Mouse (Mus musculus): ENCODE data around the gene Bcl6b. TPM values are rescaled to one million over a fixed set of nuclear protein-coding genes. Genes with fewer than 3 reads are reported as not detected.

The Bcl6b gene
- total RNA-seq, 2 experiments from 2014 or later = 54.7 to 55.5 TPM

DNA sequence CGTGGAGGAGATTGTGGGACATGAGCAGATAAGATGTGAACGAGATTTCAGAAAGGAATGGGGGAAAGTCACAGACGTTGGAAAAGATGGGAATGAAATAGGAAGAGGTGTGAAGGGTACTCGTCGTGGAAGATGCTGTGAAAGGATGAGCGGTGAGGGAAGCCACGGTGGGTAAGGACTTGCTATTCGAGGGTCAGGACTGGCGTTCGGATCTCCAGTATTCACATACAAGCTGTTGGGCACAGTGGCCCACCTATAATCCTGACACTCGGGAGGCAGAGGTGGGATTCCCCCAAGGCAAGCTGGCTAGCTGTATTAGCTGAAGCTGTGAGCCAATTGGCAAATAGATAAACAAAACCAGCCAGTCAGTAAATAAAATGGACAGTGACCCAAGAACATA lies 50.8 kb downstream of the Bcl6b start:
- intact Hi-C loops (cut with DNase I) = loop anchor here (1.0 kb wide), 1 partner anchor 104 kb away; no protein-coding TSS in a partner anchor
- no peak for DNase-seq

DNA sequence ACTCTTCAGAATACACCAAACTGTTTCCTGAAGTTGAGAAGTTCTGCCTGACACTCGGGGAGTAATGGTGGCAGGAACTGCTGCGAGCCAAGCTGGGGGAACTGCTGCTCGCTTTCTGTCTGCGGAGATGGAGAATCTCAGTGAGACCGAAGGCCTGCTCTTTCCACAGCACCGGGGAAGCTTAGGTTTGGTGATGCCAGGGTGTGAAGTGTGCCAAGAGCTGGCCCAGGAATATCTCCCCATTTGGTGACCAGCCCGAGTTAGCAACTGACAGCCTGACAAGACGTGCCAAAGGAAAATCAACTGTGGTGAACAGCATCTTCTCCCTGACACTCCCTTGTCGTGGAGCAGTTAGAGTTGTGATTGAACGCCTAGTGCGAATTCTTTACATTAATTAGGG lies 51.3 kb downstream of the Bcl6b start:
- DNase-seq = no peak
- intact Hi-C loops (cut with DNase I) = no loop called here

DNA sequence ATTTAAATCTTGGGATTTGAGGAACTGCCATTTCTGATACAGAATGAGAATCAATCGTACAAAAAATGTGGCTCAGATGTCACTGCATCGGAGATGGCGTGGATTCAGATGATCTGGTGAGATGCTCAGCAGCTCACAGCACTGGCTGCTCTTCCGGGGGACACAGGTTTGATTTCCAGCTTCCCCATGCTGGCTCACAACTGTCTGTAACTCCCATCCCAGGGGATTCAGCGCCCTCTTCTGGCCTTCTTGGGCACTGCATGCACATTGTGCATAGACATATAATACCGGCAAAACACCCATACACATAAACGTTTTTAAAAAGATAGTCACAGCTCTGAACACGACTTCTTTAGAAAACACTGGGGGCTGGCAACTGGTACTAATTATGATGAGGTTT lies 52.0 kb downstream of the Bcl6b start:
- peak in 1 of 2 experiments; percentile 11 for DNase-seq
- intact Hi-C loops (cut with DNase I) = no loop called here

DNA sequence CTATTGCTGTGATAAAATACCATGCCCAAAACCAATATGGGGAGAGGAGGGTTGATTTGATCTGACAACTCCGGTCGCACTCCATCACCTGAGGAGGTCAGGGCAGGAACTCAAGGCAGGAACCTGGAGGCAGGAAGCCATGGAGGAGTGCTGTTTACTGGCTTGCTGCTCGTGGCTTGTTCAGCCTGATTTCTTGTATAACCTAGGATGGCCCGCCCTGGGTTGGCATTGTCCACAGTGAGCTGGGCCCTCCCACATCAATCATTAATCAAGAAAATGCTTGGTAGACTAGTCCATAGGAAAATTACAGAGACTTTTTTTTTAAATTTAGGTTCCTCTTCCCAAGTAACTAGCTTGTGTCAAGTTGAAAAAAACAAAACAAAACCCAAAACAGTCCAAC lies 55.1 kb downstream of the Bcl6b start:
- intact Hi-C loops (cut with DNase I) = loop anchor here (5.0 kb wide), 1 partner anchor 38 kb away; the partner anchor contains the start of gene Slc16a11

More for the DNA sequence above, 55.1 kb downstream of the Bcl6b start:
- DNase-seq = no peak

Small RNA genes within 50 kb of the gene (microRNA-seq; reads per million reads assigned to microRNA genes)
- 2,109 to 5,046 reads per million in 2 experiments for gene Mir195a
- 0 reads per million in 2 experiments for gene Mir497
- gene Mir497b = 0 reads per million in 2 experiments

Other genes starting within 250 kb of the Bcl6b start
- gene Ctdnep1, start 248.6 kb downstream of the Bcl6b start, total RNA-seq (2021) = 100 to 1,000 TPM; 144 to 159 TPM
- gene Elp5, start 247.3 kb downstream of the Bcl6b start, total RNA-seq (2021) = 10 to 100 TPM; 60.7 to 64.6 TPM
- 100 to 1,000 TPM; 275 to 295 TPM for gene Gabarap, start 238.7 kb downstream of the Bcl6b start, total RNA-seq (2021)
- 10 to 100 TPM; 23.1 to 27.7 TPM for gene Phf23, start 234.0 kb downstream of the Bcl6b start, total RNA-seq (2021)
- gene Dvl2, start 229.2 kb downstream of the Bcl6b start, total RNA-seq (2021) = 10 to 100 TPM in 1 of 2 experiments, 1 to 10 TPM in 1; 8.6 to 11.8 TPM
- gene Acadvl, start 214.4 kb downstream of the Bcl6b start, total RNA-seq (2021) = 1,000 to 10,000 TPM; 1,260 to 1,282 TPM
- gene Dlg4, start 212.9 kb downstream of the Bcl6b start, total RNA-seq (2021) = 10 to 100 TPM; 11.5 to 12.0 TPM
- gene Asgr1, start 175.7 kb downstream of the Bcl6b start, total RNA-seq (2021) = under 1 TPM in 1 of 2 experiments, not detected in 1; 0.22 TPM
- gene Asgr2, start 137.2 kb downstream of the Bcl6b start, total RNA-seq (2021) = not detected
- gene Mgl2, start 99.5 kb downstream of the Bcl6b start, total RNA-seq (2021) = 1 to 10 TPM in 1 of 2 experiments, under 1 TPM in 1; 0.69 to 1.0 TPM
- gene Clec10a, start 73.6 kb downstream of the Bcl6b start, total RNA-seq (2021) = 1 to 10 TPM in 1 of 2 experiments, under 1 TPM in 1; 0.82 to 1.0 TPM
- under 1 TPM; 0.20 to 0.91 TPM for gene Slc16a11, start 17.0 kb downstream of the Bcl6b start, total RNA-seq (2021)
- 1 to 10 TPM; 5.2 to 6.8 TPM for gene Slc16a13, start 8.7 kb downstream of the Bcl6b start, total RNA-seq (2021)
- 10 to 100 TPM; 54.8 to 60.8 TPM for gene 0610010K14Rik, start 8.1 kb upstream of the Bcl6b start, total RNA-seq (2021)
- 1 to 10 TPM; 3.3 to 3.4 TPM for gene Gm21988, start 10.0 kb upstream of the Bcl6b start, total RNA-seq (2021)
- 100 to 1,000 TPM in 1 of 2 experiments, 10 to 100 TPM in 1; 96.4 to 102 TPM for gene Rnasek, start 10.0 kb upstream of the Bcl6b start, total RNA-seq (2021)
- gene Alox12, start 25.6 kb upstream of the Bcl6b start, total RNA-seq (2021) = 1 to 10 TPM; 3.4 to 5.2 TPM
- gene Alox12e, start 92.8 kb upstream of the Bcl6b start, total RNA-seq (2021) = not detected
- gene Alox15, start 122.2 kb upstream of the Bcl6b start, total RNA-seq (2021) = 1 to 10 TPM in 1 of 2 experiments, under 1 TPM in 1; 0.34 to 3.2 TPM
- 10 to 100 TPM; 22.3 to 26.1 TPM for gene Pelp1, start 180.2 kb upstream of the Bcl6b start, total RNA-seq (2021)
- gene Arrb2, start 202.8 kb upstream of the Bcl6b start, total RNA-seq (2021) = 10 to 100 TPM; 13.0 to 15.1 TPM
- 10 to 100 TPM in 1 of 2 experiments, 1 to 10 TPM in 1; 8.2 to 13.4 TPM for gene Med11, start 222.1 kb upstream of the Bcl6b start, total RNA-seq (2021)
- 1 to 10 TPM; 1.4 to 2.1 TPM for gene Zmynd15, start 229.6 kb upstream of the Bcl6b start, total RNA-seq (2021)
- gene Cxcl16, start 230.2 kb upstream of the Bcl6b start, total RNA-seq (2021) = 1 to 10 TPM; 7.2 to 7.7 TPM

Measured in heart, postnatal 10 days (tissue).